Mouse (Mus musculus) large intestine, adult 2 months (tissue): Measurements from ENCODE around the gene Maml1. TPM values are rescaled to one million over a fixed set of nuclear protein-coding genes. Genes with fewer than 3 reads are reported as not detected.
"Not testable (repeated sequence)": the region's sequence is repeated elsewhere in the genome, so short reads cannot be mapped to it uniquely, and the experiment has no call there.

Source experiments
- DNase-seq: peaks from one replicate; pipeline ENCODE4 v3.0.0-alpha.2; 2012; ENCODE audit warnings: low read depth, low spot score
- WGBS: fragments of 180-500 bp; shearing (Covaris S2); methylation state at CpG from one replicate; pipeline ENCODE4 v1.1.7; 2018; 5-methylcytosine and 5-hydroxymethylcytosine counted together
- polyA plus RNA-seq: library from polyadenylated mRNA; depleted of rRNA; stranded (reverse); fragments of >200 nt; gene quantifications from 2 replicates; pipeline ENCODE4 v1.2.3, GENCODE M21; 2012; rRNA removed

Maml1 gene
- polyA plus RNA-seq: 7.1 and 9.3 TPM in 2 replicates

- DNase-seq: peak; percentile 90
- under 1% methylated on average over 43 of the region's 45 CpGs for WGBS
Measured at GRCm38 (mm10) chr11:50292190-50292855, at the start of gene Maml1. Gene Maml1 (minus strand): TSS chr11:50292311.

- no peak for DNase-seq
- 68% methylated on average over 4 of the region's 4 CpGs for whole genome bisulfite sequencing
Measured at GRCm38 (mm10) chr11:50336891-50337290, 44.8 kb upstream of the Maml1 start.

GRCm38 (mm10) chr11:50336126-50336525 is 44.0 kb upstream of the Maml1 start:
- no peak for DNase-seq
- 21% methylated on average over 1 of the region's 1 CpGs for WGBS

GRCm38 (mm10) chr11:50333181-50333580 is 41.1 kb upstream of the Maml1 start:
- WGBS: 84% methylated on average over 3 of the region's 3 CpGs
- no peak for DNase-seq

GRCm38 (mm10) chr11:50329378-50329777 is 37.3 kb upstream of the Maml1 start:
- no peak for DNase-seq
- 95% methylated on average over 1 of the region's 1 CpGs for WGBS

- no peak for DNase-seq
- 60% methylated on average over 3 of the region's 3 CpGs for WGBS
Measured at GRCm38 (mm10) chr11:50328075-50328625, 36.0 kb upstream of the Maml1 start.

- 2% methylated on average over 7 of the region's 7 CpGs for WGBS
- DNase-seq: no peak
Measured at GRCm38 (mm10) chr11:50326302-50326966, 34.3 kb upstream of the Maml1 start.

GRCm38 (mm10) chr11:50325496-50326301 is 33.6 kb upstream of the Maml1 start, which contains the start of gene Canx:
Gene Canx (minus strand): TSS chr11:50325673.
- DNase-seq: peak; percentile 96
- under 1% methylated on average over 64 of the region's 64 CpGs for WGBS

GRCm38 (mm10) chr11:50324751-50325471 is 32.8 kb upstream of the Maml1 start:
- 1% methylated on average over 34 of the region's 34 CpGs for WGBS
- no peak for DNase-seq

- WGBS: 2% methylated on average over 1 of the region's 1 CpGs
Measured at GRCm38 (mm10) chr11:50323843-50324242, 31.7 kb upstream of the Maml1 start.

GRCm38 (mm10) chr11:50322345-50322744 is 30.2 kb upstream of the Maml1 start:
- DNase-seq: no peak

More at GRCm38 (mm10) chr11:50323843-50324242, 31.7 kb upstream of the Maml1 start:
- DNase-seq: no peak

GRCm38 (mm10) chr11:50321239-50321638 is 29.1 kb upstream of the Maml1 start:
- WGBS: 74% methylated on average over 6 of the region's 6 CpGs
- no peak for DNase-seq

GRCm38 (mm10) chr11:50319343-50319742 is 27.2 kb upstream of the Maml1 start:
- DNase-seq: not testable (repeated sequence)
- 56% methylated on average over 4 of the region's 4 CpGs for WGBS

GRCm38 (mm10) chr11:50312803-50313202 is 20.7 kb upstream of the Maml1 start:
- 55% methylated on average over 2 of the region's 2 CpGs for WGBS
- DNase-seq: no peak

GRCm38 (mm10) chr11:50303406-50303805 is 11.3 kb upstream of the Maml1 start:
- WGBS: 79% methylated on average over 2 of the region's 2 CpGs
- no peak for DNase-seq

GRCm38 (mm10) chr11:50291321-50292165 is 568 bp downstream of the Maml1 start:
- WGBS: under 1% methylated on average over 85 of the region's 85 CpGs
- DNase-seq: peak; percentile 18

GRCm38 (mm10) chr11:50290486-50291225 is 1.5 kb downstream of the Maml1 start:
- WGBS: 1% methylated on average over 20 of the region's 20 CpGs
- DNase-seq: no peak

GRCm38 (mm10) chr11:50286428-50286827 is 5.7 kb downstream of the Maml1 start:
- WGBS: 68% methylated on average over 1 of the region's 1 CpGs
- DNase-seq: no peak
